Mouse (Mus musculus): ENCODE results near the gene Ankrd55.
A peak's percentile ranks its signal among the peaks of the same experiment; 100 is the strongest.
"Not testable (repeated sequence)": the region's sequence is repeated elsewhere in the genome, so short reads cannot be mapped to it uniquely, and the experiment has no call there.

Gene Ankrd55

GRCm38 (mm10) chr13:112294446-112294845, 6.2 kb downstream of the Ankrd55 start:
- no peak for DNase-seq (ENCODE audit: low spot score)

GRCm38 (mm10) chr13:112297781-112298180, 9.5 kb downstream of the Ankrd55 start:
- DNase-seq (ENCODE audit: low spot score): no peak

GRCm38 (mm10) chr13:112303429-112303828, 15.2 kb downstream of the Ankrd55 start:
- no peak for DNase-seq (ENCODE audit: low spot score)

GRCm38 (mm10) chr13:112308672-112309071, 20.4 kb downstream of the Ankrd55 start:
- no peak for DNase-seq (ENCODE audit: low spot score)

DNA sequence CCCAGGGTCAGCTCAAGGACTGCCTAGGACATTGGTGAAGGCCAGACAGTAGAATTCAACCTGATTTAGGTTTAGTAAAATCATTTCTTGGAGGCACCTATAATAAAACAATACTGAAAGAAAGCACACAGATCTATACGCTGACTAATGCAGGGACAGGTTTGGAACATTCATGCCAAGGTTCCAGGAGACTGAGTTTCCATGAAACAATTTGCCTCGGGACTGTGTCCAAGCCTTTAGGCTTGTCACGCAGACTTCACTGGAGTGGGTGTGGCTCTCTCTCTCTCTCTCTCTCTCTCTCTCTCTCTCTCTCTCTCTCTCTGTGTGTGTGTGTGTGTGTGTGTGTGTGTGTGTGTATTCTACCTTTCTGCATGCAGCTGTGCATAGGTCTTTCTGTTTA, 23.4 kb downstream of the Ankrd55 start:
- not testable (repeated sequence) for DNase-seq (ENCODE audit: low spot score)

- DNase-seq (ENCODE audit: low spot score): no peak
These were observed 27.2 kb downstream of the Ankrd55 start for GRCm38 (mm10) chr13:112315442-112315841.

- no peak for DNase-seq (ENCODE audit: low spot score)
These were observed 28.6 kb downstream of the Ankrd55 start for GRCm38 (mm10) chr13:112316622-112317482.

DNA sequence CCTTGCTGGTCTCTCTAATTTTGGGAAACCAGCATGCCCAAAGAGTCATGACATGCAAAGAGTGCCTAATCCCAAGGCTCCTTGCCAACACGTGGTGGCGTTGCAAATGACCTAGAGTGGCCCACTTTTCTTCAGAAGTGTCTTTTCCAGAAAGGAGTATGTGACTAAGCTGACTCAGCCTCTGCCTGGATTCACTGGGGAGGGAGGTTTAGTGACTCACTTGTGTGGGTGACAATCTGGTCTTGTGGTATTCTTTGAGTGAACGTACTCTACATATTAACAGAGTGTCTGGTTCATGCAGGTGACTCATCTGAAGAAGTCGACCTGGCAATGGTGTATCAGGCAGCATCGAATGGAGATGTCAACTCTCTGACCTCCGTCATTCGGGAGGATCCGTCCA, 29.9 kb downstream of the Ankrd55 start:
- peak; percentile 50 for DNase-seq (ENCODE audit: low spot score)

- DNase-seq (ENCODE audit: low spot score): no peak
These were observed 35.5 kb downstream of the Ankrd55 start for GRCm38 (mm10) chr13:112323591-112324266.

DNA sequence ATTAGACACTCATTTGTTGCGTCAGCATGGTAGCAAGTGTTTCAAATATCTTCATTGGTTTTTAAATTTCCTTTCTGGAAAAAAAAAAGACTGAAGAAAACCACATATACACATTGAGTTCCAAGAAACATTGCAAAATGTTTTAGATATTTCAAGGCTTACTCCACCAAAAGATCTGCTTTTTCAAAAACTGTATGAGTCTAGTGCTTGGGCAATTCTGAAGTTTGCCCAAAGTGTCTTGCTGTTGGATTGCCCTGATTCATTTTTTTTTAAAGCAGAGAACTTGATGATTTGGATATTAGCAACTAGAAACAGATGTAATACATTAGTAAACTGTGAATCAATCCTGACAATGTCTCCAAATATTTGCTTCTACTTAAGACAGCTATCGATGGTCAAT, 36.9 kb downstream of the Ankrd55 start:
- no peak for DNase-seq (ENCODE audit: low spot score)

- DNase-seq (ENCODE audit: low spot score): no peak
These were observed 38.2 kb downstream of the Ankrd55 start for GRCm38 (mm10) chr13:112326403-112326802.

- DNase-seq (ENCODE audit: low spot score): no peak
These were observed 38.7 kb downstream of the Ankrd55 start for GRCm38 (mm10) chr13:112326977-112327376.

- no peak for DNase-seq (ENCODE audit: low spot score)
These were observed 39.3 kb downstream of the Ankrd55 start for GRCm38 (mm10) chr13:112327511-112327910.

GRCm38 (mm10) chr13:112330257-112330656, 42.0 kb downstream of the Ankrd55 start:
- DNase-seq (ENCODE audit: low spot score): no peak

DNA sequence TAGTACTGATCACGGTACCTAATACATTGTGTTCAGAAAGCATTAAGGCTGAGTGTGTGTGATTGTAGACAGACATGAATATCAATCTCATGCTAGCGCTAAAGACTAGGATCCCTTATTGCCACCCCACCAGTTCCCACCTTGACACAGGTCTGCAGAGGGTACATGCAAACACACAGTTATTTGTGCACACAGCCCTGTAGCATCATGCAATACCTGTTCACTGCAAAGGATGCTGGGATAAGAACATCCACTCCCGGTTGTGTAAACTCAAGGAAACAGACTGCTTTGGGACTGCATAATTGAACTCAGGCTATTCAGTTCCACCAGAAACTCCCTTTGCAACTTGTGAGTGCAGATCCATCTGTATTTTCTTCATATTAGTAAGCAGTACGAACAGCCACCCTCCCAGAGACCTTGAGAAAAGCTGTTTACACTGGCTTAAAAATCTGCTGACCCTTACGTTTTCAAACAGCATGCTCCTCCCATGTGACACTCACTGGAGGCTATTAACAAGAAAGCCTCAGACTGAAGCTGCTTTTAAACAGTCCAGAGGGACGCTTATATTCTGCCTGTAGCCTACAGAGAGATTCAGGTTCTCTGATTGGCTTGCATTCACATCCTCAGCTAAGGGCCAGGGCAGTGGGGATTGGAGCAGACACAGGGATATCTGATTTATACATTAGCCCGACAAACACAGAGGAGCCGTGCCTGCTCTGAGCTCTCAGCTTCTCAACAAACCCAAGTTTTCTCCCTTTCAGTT, 42.8 kb downstream of the Ankrd55 start:
- no peak for DNase-seq (ENCODE audit: low spot score)

DNA sequence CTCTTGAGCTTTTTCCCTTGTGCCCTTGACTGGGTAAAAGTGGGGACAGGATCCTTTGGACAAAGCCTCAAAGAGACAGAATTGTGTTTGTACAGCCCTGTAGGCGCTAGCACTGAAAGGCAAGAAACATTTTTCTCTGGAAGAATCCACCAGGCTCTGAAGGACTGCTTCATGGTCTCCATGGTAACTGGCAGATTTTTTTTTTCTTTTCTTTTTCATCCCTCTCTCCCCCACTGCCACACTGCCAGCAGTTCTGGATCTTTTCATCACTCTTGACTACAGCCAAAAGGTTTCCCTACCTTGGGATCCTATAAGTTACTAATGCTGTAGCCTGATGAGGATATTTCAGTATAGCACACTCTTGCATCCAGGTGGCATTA, 43.4 kb downstream of the Ankrd55 start:
- DNase-seq (ENCODE audit: low spot score): no peak

- no peak for DNase-seq (ENCODE audit: low spot score)
These were observed 47.3 kb downstream of the Ankrd55 start for GRCm38 (mm10) chr13:112335531-112335930.

GRCm38 (mm10) chr13:112337146-112337545, 48.9 kb downstream of the Ankrd55 start:
- DNase-seq (ENCODE audit: low spot score): no peak

DNA sequence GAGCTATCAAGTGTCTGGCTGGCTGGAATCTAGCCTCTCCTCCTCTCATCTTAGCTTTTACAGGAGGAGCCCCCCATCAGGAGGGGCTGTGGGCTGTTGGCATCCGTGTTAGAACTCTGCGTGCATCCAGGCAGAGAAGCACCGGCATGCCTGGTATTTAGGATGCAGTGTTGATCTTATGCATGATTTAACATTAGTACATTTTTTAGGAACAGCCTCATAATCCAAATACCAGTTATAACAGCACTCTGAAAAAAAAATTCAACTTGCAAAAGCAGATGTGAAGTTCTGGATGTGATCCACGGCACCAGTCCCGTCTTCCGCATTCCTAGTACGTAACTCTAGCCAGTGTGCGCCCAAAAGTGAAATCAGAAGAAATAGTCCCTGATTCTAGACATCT, 52.0 kb downstream of the Ankrd55 start:
- no peak for DNase-seq (ENCODE audit: low spot score)

DNA sequence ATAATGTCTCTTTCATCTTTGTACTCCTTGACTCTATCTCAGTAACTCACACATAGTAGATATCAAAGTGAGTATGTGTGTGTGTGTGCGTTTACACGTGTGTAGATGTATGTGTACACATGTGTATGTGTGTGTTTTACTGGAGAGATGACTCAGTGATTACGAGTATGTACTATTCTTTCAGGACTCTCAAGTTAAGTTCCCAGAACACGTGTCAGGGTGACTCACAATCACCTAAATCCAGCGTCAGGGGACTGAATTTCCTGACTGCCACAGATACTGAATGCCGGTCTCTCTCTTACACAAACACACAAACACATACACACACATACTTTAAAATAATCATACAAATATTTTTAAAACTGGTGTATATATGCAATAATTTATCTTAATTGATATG, 52.5 kb downstream of the Ankrd55 start:
- no peak for DNase-seq (ENCODE audit: low spot score)

DNA sequence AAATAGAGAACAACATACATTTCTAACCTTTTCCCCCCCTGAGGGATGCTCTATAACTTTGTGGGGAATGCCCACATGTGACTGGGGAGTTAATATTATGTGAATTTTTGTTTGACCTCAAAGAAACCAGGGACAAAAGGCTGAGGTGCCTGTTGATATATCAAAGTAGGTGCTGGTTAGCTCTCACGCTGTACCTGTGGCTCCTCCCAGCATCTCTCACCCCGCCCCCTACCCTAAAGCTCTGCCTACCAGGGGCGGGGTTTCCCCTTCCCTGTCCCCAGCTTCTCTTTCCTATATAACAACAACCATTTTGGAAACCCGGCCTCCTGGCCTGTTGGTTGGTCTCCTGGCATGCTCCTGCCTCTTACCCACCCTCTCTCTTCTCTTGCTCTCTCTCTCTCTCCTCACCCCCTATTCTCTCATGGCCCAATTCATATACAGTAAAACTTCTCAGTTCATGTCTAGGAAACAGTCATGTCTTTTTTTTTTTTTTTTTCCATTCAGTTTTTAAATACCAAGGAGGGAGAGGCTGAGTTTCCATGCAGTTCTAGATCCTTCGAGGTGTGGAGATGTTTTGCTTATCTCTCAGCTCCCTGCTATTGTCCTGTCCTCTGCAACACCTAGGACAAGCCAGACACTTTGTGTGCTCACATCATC, 54.8 kb downstream of the Ankrd55 start:
- DNase-seq (ENCODE audit: low spot score): no peak

DNA sequence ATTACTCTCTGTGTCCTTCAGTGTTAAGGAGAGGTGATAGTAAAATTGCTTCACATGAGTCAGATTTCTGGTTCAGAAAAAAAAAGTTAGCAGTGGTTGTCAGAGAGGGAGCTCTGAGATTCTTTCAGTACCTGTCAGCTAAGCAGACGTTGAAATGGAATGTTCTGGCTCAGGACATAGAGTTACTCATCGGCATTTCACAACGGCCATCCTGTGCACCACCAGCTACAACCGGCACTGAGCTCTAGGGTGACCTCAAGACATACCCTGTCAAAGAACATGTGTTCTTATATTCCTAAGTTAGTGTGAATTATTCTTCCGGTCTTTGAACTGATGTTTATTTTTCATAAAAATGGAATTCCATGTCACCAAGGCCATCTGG, 55.4 kb downstream of the Ankrd55 start:
- no peak for DNase-seq (ENCODE audit: low spot score)
